8 mouse cellular contexts compared by ENCODE assay signal in genomic region chr8:94214252-94215173, GRCm38 (mm10). TPM values are rescaled to one million over a fixed set of nuclear protein-coding genes. Genes with fewer than 3 reads are reported as not detected.
DNase-seq lines count a peak whose midpoint lies in the region; ATAC-seq lines count a peak whose summit lies in the region.

Gene Nup93 (plus strand): TSS chr8:94214564.

- peak; percentile 97 for ATAC-seq in megakaryocyte progenitor cell, adult 5-6 weeks (replicated peaks; ENCODE audit: poor library complexity)

- DNase-seq in adipocyte (ENCODE audit: low spot score) = peak; percentile 99
- peak; percentile 95 for DNase-seq in embryo, embryonic 10 days (ENCODE audit: low spot score)
- DNase-seq in gastrocnemius, postnatal 10 days = peak; percentile 98
- DNase-seq in induced T-regulatory cell, adult 2 months (ENCODE audit: low read depth) = peak; percentile 96
- DNase-seq in left cerebral cortex, adult 9 months (ENCODE audit: low spot score in 2 of 2) = peak; percentile 98 to 99
- peak; percentile 99 for DNase-seq in right cerebral cortex, postnatal 14 days
- peak; percentile 95 to 99 for DNase-seq in urinary bladder, postnatal 36 days (ENCODE audit: low spot score in 2 of 2)

RNA-seq across cellular contexts. Expression of gene Nup93, which starts in this region (rescaled TPM):
- 10 to 100 TPM; 19.3 to 20.3 TPM for total RNA-seq in gastrocnemius, postnatal 10 days (2021)
- total RNA-seq in megakaryocyte progenitor cell, adult 5-6 weeks (2015) = 26.7 and 32.4 TPM in 2 replicates
- 36.3 and 46.1 TPM in 2 replicates for total RNA-seq in megakaryocyte progenitor cell, adult 5-6 weeks (2017)

Comparison
In these comparisons a context has a peak if more than half of its experiments do, and no peak if none do; other contexts are left out.
1. Peak in every context shown above with its lines: DNase-seq and ATAC-seq.